Mouse (Mus musculus) gastrocnemius, postnatal 14 days (tissue): ENCODE measurements around the gene Thpo. TPM values are rescaled to one million over a fixed set of nuclear protein-coding genes. Genes with fewer than 3 reads are reported as not detected.

Experiments
- DNase-seq: peaks from one replicate; pipeline ENCODE4 v3.0.0; 2021; ENCODE audit warnings: mixed read lengths
- intact Hi-C: fragments of 180-260 bp; cut with DNase I; formaldehyde crosslinking; loops from one replicate; pipeline ENCODE4 v1.15.1; 2025; ENCODE audit warnings: low total_unique reads
- total RNA-seq, 2 experiments: library from RNA; stranded (reverse); gene quantifications; 2 replicates each; pipeline ENCODE4 v1.2.3; 2021

Gene Thpo
- total RNA-seq, 2 experiments from 2014 or later, result 0.90 to 1.7 TPM

- DNase-seq, result no peak
- intact Hi-C loops, result loop anchor here (5.0 kb wide), 1 partner anchor 54 kb away; no protein-coding TSS in a partner anchor
These were observed 25.9 kb downstream of the Thpo start for GRCm38 (mm10) chr16:20708220-20708938.

DNA sequence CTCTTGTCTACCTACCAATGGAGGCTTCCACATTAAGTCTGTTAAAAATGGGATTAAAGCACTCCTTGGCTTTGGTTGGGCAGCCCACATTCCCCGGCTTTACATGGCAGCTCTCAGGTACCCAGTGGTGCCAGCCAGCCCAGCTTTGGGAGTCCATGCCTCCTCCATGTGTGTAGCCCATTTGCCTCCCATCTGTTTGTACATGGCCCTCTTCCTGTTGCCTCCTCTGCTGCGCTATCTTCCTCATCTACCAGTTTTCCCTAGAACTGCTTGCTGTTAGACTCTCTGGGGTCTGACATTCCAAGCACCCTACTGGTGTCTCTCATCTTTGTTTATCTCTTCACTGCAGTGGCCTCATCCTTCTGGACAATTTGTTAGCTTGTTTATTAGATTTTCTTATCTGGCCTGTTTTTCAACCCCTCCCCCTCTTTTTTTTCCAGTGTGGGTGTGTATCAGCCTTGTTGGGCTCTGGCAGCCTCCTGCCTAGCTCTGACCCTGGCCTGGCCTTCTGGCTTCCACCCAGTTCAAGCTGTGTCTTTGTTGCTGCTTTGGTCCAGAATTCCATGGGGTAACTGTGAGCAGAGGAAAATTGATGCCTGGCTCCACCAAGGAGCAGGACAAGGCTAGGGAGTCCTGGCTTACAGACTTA is 27.8 kb downstream of the Thpo start:
- intact Hi-C loops, result loop anchor here (5.0 kb wide), 1 partner anchor 56 kb away; no protein-coding TSS in a partner anchor
- no peak for DNase-seq

DNA sequence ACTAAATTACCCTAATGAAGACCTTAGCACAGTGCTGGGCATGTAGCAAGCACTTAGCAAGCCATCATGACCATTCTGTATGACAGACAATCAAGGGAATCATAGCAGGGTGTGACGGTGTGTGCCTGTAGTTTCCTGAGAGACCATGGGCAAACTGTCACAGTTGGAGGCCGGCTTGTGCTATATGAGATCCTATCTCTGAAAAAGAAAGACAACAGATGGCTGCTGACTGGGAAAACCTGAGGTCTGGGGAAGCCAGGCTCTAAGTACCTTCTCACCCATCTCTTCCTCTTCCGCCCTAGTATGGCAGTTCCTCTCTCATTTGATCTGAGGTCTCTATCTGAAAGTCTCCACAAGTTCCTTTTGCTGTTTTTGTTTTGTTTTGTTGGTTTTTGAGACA is 28.5 kb downstream of the Thpo start:
- DNase-seq, result no peak
- intact Hi-C loops, result loop anchor here (5.0 kb wide), 1 partner anchor 57 kb away; no protein-coding TSS in a partner anchor

GRCm38 (mm10) chr16:20703699-20704400 is 30.5 kb downstream of the Thpo start:
- intact Hi-C loops, result no loop called here
- no peak for DNase-seq

- intact Hi-C loops, result no loop called here
- no peak for DNase-seq
These were observed 31.2 kb downstream of the Thpo start for GRCm38 (mm10) chr16:20703071-20703470.

- DNase-seq, result peak; percentile 69
- intact Hi-C loops, result no loop called here
These were observed 31.8 kb downstream of the Thpo start for GRCm38 (mm10) chr16:20702522-20702893.

- intact Hi-C loops, result no loop called here
These were observed 32.4 kb downstream of the Thpo start for GRCm38 (mm10) chr16:20701729-20702521.

GRCm38 (mm10) chr16:20701316-20701715 is 33.0 kb downstream of the Thpo start:
- intact Hi-C loops, result no loop called here
- DNase-seq, result no peak

More at GRCm38 (mm10) chr16:20701729-20702521, 32.4 kb downstream of the Thpo start:
- no peak for DNase-seq

DNA sequence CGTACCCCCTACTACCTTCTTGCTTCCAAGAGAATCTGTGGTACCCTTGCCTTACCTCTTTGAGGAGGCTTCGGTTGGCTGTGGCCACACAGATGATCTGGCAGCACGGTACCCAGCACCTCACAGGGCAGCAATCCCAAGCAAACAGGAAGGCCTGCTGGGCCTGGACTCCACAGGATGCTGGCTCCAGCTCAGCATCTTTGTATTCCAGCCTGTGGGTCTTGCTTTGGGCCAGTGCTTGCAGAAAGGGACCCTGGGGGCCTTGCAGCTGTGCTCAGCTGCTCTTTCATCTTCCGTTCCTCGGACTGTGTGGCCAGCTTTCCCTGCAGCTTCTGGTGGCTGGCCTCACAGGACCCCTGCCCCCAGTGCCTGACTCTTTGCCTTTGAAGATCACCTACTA is 34.3 kb downstream of the Thpo start:
- intact Hi-C loops, result no loop called here
- DNase-seq, result peak; percentile 44

GRCm38 (mm10) chr16:20699266-20699665 is 35.0 kb downstream of the Thpo start:
- intact Hi-C loops, result no loop called here
- DNase-seq, result no peak

DNA sequence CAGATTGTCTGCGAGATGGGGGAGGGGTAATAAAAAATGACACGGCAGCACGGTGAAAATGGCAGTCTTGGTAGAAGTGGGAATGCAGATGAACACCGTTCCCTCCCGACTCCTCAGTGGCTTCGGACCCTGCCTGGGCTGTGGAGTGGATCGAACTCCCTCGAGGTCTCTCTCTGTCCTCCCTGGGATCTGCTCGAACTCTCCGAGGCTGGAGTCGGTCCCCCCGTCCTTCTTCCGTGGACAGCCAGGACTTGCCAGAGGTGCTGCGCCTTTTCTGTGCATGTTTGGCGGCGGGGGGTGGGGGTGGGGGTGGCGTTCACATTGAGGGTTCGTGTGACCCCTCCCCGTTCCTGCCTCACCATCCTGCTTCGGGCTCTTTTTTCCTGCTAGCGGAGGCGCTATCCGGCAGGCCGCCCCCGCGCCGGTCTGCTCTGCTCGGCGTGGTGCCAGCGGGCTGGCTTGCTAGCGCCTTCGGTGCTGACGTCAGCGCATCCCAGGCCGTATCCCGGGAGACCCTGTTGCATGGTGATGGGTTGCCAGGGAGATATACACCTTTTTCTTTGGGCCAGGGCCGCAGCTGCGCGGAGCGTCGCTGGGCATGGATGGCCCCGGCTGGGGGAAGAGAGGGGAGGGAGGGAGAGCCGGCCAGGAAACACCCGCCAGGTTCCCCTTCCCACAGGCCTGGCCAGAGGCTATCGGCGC is 38.5 kb downstream of the Thpo start:
- intact Hi-C loops, result no loop called here

DNA sequence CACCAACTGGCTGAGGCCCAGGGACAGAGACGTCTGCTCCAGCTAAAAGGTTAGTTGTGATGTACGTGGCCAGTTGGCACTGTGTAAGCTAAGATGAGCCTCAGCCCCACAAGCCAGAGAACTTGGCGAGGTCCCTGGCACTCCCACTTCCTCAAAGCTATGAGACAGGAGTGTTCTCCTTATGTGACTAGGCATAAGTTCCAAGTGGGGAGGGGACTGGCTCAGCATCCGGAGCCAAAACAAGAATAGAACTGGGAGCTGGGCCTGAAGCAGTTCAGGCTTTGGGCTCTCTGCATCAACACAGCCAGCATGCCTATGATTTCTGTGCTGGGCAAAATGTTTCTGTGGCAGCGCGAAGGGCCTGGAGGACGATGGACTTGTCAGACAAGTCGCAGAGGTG is 39.5 kb downstream of the Thpo start:
- intact Hi-C loops, result no loop called here

More for the DNA sequence above, 38.5 kb downstream of the Thpo start:
- peak; percentile 87 for DNase-seq

GRCm38 (mm10) chr16:20693111-20693701 is 41.1 kb downstream of the Thpo start, which contains the start of gene Fam131a:
Gene Fam131a, plus strand, starts transcription at chr16:20693241.
- intact Hi-C loops, result no loop called here
- peak; percentile 90 for DNase-seq

More for the DNA sequence above, 39.5 kb downstream of the Thpo start:
- DNase-seq, result peak; percentile 67

- no peak for DNase-seq
- intact Hi-C loops, result no loop called here
These were observed 41.9 kb downstream of the Thpo start for GRCm38 (mm10) chr16:20692241-20692965.

DNA sequence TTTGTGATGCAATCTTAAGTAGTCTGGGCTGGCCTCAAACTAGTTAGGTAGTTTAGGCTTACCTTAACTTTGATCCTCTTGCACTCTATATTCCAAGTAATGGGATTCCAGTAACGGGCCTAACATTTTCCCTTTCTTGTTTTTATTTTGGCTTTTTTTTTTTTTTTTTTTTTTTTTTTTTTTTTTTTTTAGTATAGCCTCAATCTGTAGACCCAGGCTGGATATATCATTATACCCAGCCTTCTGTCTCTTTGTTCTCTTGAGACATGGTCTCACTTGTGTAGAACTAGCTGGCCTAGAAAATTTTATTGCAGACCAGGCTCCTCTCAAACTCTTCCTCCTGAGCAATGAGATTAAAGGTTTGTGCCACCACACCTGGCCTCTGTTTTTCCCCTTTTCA is 42.7 kb downstream of the Thpo start:
- DNase-seq, result no peak
- intact Hi-C loops, result no loop called here

- intact Hi-C loops, result no loop called here
- DNase-seq, result no peak
These were observed 43.5 kb downstream of the Thpo start for GRCm38 (mm10) chr16:20690774-20691173.

DNA sequence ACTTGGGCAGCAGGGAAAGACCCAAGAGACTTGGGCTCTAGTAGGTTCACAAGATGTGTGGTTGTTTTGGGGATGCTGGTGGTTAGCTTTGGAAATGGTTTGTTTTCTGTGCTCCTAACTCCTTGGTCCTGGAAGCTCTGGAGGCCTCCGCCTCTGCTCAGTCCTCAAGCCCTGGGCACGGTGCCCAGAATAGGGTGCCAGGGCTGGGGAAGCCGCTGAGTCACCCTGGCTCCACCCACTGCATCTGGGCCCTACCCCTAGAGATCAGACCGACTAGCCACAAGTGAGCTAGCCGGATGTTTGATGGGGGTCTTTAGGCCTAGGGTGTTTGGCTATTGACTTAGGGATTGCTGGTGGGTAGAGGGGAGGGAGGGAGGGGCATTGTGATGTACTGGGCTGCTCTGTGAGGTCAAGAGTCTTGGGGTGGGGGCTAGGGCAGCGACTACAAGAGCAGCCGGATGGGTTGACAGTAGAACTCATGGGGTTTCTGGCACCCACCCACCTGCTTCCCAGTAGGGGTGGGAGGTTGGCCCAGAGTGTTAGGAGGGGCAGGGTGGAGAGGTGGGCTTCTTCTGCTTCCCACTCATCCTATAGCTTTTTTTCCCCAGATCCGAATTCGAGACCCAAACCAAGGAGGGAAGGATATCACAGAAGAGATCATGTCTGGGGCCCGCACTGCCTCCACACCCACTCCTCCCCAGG is 56.2 kb downstream of the Thpo start:
- intact Hi-C loops, result no loop called here
- peak; percentile 90 for DNase-seq
